Mouse (Mus musculus) frontal cortex, adult (tissue): ENCODE results near the gene Slc25a51.

Experiments
- ATAC-seq: cut with Nextera tagmentation; 2 replicates; pipeline ENCODE4 v1.9.2; 2017; ENCODE audit warnings: mild to moderate bottlenecking, moderate library complexity, mixed read lengths; ENCODE audit not compliant: low TSS enrichment

Gene Slc25a51

DNA sequence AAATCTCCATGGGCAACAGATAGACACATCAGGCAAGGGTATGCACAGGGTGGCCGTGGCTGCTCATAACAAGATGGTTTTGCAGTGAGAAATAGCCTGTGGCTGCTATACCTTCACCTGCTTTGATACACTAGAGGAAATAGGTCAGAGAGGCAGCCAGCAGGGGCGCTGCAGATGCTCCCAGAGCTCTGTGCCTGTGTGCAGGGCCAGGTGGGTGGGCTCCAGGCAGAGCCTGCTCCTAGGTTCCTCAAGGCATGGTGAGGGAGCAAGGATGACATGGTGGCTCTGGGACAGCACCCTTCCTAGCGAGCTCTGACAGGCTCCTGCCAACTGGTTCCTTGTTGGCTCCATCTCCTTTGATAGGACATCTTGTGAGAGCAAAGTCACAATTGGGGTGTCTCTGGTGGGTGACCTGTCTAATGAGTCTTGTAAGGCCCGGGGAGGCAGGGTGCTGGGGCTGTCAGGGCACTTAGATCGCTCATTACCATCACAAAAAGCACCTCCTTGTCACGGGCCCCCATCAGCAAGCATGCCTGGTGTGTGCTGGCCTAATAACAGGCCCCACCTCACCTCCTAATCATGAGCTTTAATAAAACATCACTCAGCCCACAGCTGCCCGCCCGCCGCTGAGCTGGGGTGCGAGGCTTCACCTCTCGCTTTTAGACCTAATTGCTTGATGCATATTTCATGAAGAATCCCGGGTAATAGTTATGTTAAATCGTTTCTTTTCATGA lies 18.3 kb upstream of the Slc25a51 start:
- ATAC-seq, result no peak

GRCm38 (mm10) chr4:45423406-45423805 lies 14.8 kb upstream of the Slc25a51 start:
- no peak for ATAC-seq

- ATAC-seq, result no peak
Measured at GRCm38 (mm10) chr4:45422640-45423039, 14.1 kb upstream of the Slc25a51 start.

- no peak for ATAC-seq
Measured at GRCm38 (mm10) chr4:45421519-45422260, 13.1 kb upstream of the Slc25a51 start.

GRCm38 (mm10) chr4:45420733-45421132 lies 12.2 kb upstream of the Slc25a51 start:
- ATAC-seq, result no peak

DNA sequence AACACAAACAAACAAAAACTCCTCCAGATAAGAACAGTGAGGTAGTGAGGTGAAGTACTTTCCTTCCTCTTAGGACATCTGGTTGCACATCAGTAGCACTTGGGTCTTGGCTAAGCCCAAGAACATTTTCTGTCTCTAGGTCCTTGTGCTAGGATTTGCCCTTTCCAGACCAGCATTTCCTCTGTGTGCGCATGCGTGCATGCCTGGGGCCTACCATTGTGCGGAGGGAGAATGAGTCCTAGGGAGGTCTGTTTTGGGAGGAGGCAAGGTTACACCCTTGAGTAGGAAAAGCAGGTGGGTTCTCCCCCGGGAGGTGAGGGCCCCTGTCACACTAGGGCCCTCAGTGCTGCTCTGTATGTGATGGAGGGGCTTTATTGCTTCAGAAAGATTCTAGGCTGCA lies 10.5 kb upstream of the Slc25a51 start:
- no peak for ATAC-seq

GRCm38 (mm10) chr4:45418229-45418950 lies 9.8 kb upstream of the Slc25a51 start:
- ATAC-seq, result peak; percentile 79

DNA sequence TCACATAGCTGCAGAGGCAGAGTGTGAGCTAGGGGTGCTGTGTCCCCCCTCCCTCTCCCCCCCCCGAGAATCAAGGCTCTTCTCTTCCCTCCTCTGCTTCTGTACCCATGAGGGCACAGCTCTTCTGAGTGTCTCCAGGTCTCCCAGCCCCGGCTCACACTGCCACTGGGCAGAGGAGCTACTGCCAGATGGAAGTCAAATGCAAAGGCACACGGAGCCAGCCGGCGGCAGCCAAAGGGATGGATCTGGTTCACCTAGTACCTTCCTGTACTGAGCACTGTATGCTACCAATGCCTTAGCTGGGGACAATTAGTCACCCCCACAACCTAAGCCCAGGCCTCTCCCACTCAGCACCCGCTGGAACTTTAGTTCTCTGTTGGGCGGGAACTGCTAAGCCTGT lies 7.7 kb upstream of the Slc25a51 start:
- ATAC-seq, result no peak

DNA sequence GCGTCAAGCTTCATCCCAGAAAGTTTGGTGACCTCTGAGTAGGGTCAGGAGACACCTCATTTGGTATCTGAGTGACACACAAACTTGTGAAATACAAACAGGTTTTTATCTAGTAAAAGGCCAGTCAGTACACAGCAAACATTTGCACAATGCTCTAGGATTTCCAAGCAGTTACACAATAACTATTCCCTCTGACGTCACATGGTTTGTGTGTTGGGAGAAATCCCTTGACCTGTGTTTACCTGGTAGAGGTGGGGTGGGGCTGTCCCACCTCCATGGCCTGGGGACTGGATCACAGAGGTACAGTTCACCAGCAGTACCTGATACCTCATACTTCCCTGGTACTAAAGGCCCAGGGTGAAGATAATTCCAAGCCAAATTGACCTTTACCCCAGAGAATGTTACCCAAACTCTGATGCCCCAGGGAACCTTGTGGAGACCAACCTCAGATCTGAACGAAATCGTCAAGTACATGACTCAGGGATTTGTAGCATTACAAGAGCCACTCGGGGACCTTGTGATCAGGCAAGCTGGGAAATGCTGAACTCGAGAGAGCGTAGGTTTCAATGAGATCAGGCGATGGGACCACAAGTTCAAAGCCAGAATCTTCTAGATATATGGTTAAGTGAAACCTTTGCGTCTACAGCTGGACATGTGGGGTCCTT lies 5.2 kb upstream of the Slc25a51 start:
- ATAC-seq, result no peak

DNA sequence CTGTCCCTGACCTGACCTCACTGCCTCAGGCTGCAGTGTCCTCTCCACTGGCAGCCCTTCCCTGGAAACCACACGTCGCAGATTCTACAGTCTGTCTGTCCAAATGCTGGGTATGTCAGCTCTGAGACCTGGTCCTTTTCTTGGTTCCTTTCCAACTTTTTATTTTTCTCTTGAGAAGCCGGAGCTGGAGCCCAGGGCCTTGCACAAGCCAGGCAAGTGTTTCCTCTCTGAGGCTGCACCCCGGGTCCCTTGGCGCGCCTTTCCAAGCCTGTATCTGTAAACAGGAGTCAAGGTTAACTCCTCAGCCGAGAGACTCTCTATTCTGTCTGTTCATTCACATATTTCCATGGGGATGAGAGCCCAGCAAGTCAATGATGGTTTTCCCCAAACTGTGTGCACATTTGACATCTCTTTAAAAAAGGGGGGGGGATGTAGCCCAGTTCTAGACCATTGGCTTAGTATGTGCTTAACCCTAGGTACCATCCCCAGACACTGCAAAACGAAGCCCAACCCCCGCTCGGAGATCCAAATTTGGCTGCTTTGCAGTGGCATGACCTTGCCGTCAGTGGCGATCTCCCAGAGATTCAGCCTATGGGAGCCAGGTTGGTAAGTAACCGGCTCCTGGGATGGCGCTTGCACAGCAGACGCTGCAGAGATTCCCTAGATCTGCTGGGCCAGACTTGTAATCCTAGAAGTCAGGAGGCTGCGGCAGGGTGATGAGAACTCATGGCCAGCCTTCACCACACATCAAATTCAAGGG lies 4.0 kb upstream of the Slc25a51 start:
- ATAC-seq, result no peak

- ATAC-seq, result no peak
Measured at GRCm38 (mm10) chr4:45411181-45411790, 2.7 kb upstream of the Slc25a51 start.

DNA sequence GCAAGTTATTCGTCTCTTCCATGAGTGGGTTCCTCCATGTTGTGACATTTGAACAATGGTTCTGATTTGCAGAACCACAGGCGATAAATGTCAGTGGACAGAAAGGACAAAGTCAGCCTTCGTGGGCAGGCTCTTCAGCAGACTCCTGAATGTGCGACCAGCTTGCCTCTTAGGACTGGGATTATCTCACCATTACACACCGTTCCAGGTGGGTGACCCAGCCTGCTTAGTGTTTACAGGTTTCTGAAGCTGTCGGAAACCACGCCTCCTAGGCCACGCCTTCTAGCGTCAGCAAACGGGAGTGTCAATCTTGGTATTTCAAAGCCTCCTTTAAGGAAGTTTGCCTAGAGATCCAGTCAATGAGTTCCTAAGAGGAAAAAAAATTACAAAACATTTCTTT lies 704 bp upstream of the Slc25a51 start:
- ATAC-seq, result peak; percentile 39

DNA sequence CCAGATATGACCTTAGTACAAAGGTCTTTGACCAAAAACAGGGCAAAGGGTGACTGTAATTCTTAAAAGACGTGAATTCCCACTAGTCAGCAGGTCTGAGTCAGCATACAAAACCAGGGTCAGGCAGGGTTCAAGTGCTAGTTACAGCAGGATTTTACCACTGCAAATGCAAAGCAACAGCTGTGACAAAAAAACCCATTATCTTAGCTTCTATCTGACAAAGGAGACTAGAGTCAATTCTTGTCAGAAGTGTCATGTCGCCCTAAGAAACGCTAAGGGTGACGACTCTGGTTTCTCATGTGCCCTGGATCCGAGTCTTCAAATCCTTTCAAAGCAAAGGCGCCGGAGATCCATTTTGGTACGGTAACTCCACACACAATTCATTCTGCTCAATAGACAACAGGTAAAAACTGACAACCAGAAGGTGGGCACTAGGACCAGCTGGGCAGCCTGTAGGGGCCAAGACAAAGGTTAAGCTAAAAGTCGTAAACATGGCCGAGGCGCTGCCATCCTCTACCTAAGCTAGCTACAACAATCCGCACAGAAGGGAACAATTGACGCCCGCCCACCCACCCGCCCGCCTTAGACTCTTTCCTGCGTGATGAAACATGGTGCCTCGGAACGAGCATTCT lies 747 bp downstream of the Slc25a51 start:
- ATAC-seq, result no peak

DNA sequence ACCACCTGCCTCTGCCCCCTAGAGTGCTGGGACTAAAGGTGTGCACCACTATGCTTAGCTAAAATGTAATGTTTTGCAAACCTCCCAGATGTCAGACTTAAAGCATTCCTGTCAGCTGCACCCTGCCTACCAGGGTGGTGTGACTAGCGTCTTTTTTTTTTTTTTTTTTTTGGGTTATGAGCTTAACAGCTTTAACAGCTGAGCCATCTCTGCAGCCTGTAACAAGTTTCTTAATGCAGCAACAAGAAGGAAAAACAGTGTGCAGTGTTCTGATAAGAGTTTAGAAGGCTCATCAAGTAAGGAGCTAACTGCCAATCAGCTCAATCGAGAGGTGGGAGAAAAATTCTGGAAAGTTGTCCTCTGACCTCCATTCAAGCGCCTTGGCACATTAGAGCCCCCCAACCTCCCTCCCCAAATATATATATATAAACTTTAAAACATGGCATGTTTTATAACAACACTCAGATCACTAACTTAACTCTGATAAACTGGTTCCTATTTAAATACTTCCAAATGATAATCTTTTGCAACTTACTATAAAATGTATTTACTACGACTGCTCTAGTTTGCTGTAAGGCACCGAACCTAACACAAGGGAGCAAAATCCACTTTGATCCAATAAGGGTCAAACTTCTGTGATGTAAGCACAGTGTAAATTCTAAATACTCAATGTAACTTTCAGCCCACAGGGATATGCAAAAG lies 1.4 kb downstream of the Slc25a51 start:
- ATAC-seq, result no peak

DNA sequence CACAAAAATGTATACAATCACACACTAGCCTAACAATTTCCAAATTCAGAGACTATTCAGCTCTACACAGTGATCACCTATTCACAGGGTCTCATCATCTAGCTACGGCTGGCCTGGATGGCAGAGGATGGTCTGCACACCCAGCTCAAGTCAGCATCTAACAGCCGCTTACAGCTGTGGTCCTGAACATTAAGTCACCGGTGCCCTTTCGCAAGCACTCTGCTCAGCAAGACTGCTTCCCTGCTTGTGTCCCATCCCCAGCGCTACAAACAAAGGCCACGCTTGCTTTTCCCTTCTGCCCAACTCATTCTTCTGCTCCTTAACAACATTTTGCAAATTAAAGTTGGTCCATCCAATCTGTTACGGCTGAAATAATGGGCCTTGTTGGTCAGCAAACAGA lies 2.2 kb downstream of the Slc25a51 start:
- ATAC-seq, result no peak

- ATAC-seq, result no peak
Measured at GRCm38 (mm10) chr4:45405315-45405714, 3.3 kb downstream of the Slc25a51 start.

- ATAC-seq, result no peak
Measured at GRCm38 (mm10) chr4:45404086-45404485, 4.5 kb downstream of the Slc25a51 start.

DNA sequence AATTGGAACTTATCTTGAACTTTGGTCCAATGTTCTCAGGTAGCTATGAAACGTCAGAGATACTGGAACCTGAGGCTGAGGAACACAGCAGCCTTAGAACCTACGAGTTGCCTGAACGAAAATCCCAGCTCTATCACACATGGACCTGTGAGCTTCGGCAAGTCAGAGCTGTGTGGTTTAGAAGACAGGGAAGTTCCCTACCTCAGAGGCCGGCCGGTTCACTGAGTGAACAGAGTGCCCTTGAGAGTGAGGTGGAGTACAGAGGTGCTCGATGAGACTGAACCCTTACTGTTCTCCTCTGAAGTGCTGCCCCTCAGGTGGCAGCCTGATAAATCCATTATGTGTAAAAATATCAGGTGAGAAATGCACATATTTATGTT lies 5.1 kb downstream of the Slc25a51 start:
- no peak for ATAC-seq

GRCm38 (mm10) chr4:45402878-45403498 lies 5.6 kb downstream of the Slc25a51 start:
- no peak for ATAC-seq
